Mouse (Mus musculus) lung, embryonic 14.5 days (tissue): ENCODE data around the gene Smyd3. TPM values are rescaled to one million over a fixed set of nuclear protein-coding genes. Genes with fewer than 3 reads are reported as not detected.

ENCODE experiments used
- ATAC-seq: fragments of 200-750 bp; cut with Nextera tagmentation; 2 replicates; pipeline ENCODE4 v1.8.0; 2017; ENCODE audit warnings: mild to moderate bottlenecking, moderate TSS enrichment, moderate library complexity; ENCODE audit not compliant: insufficient read depth
- DNase-seq: peaks from one replicate; pipeline ENCODE4 v3.0.0-alpha.2; 2015
- H3K27ac ChIP-seq: fragments of 300-500 bp; sonication (generic); 2 replicates; pipeline ENCODE4 v1.5.1; 2014; ENCODE audit warnings: low read depth, mild to moderate bottlenecking, moderate library complexity
- H3K27me3 ChIP-seq: fragments of 300-500 bp; sonication (generic); 2 replicates; pipeline ENCODE4 v1.6.1; 2014; ENCODE audit warnings: low read length, control low read depth; ENCODE audit not compliant: insufficient read depth
- H3K36me3 ChIP-seq: fragments of 300-500 bp; sonication (generic); 2 replicates; pipeline ENCODE4 v1.6.1; 2014; ENCODE audit warnings: control low read depth; ENCODE audit not compliant: insufficient read depth
- H3K4me1 ChIP-seq: fragments of 300-500 bp; sonication (generic); 2 replicates; pipeline ENCODE4 v1.6.1; 2014; ENCODE audit warnings: antibody characterized with exemption, control low read depth; ENCODE audit not compliant: insufficient read depth
- H3K4me2 ChIP-seq: fragments of 300-500 bp; sonication (generic); 2 replicates; pipeline ENCODE4 v1.6.1; 2014; ENCODE audit warnings: mild to moderate bottlenecking
- H3K4me3 ChIP-seq: fragments of 300-500 bp; sonication (generic); 2 replicates; pipeline ENCODE4 v1.5.1; 2014; ENCODE audit warnings: low read depth, low read length
- H3K9ac ChIP-seq: fragments of 300-500 bp; sonication (generic); 2 replicates; pipeline ENCODE4 v1.6.1; 2014
- H3K9me3 ChIP-seq: fragments of 300-500 bp; sonication (generic); 2 replicates; pipeline ENCODE4 v1.6.1; 2016; ENCODE audit warnings: low read depth, low read length, control low read depth
- CTCF ChIP-seq: IDR thresholded peaks from 2 replicates; pipeline ENCODE4 v1.5.1; 2016; ENCODE audit warnings: antibody characterized with exemption, low read depth
- WGBS: fragments of 180-500 bp; shearing (Covaris S2); extraction: QIAGEN DNeasy Blood & Tissue Kit; methylation state at CpG from one replicate; pipeline ENCODE4 v1.1.7; 2014; 5-methylcytosine and 5-hydroxymethylcytosine counted together
- polyA plus RNA-seq: library from polyadenylated mRNA; unstranded; fragments of >200 nt; fragmentation: Nextera tagmentation; extraction: Ambion mirVana; gene quantifications from 2 replicates; pipeline ENCODE4 v1.2.1, GENCODE M21; 2014

The Smyd3 gene
- polyA plus RNA-seq, 1 experiment from 2014 or later, result 20.6 TPM

DNA sequence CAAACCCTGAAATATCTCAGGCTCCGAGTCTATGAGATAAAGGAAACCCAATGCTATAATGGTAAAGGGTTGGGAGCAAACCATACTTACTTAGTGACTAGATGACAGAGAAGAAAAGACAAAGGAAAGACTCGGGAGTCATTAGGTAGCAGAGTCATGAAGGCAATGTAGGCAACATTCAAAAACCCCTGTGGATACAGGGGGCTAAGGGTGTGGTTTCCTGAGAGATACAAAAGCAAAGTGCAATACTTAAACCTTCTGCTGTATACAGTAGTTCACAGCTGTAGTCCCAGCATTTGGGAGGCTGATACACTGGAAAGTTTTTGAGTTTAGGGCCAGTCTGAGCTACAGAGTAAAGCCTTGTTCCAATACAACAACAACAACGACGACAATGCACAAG lies 244.9 kb downstream of the Smyd3 start:
- 92% methylated on average over 4 of the region's 4 CpGs for WGBS
- no peak for DNase-seq

DNA sequence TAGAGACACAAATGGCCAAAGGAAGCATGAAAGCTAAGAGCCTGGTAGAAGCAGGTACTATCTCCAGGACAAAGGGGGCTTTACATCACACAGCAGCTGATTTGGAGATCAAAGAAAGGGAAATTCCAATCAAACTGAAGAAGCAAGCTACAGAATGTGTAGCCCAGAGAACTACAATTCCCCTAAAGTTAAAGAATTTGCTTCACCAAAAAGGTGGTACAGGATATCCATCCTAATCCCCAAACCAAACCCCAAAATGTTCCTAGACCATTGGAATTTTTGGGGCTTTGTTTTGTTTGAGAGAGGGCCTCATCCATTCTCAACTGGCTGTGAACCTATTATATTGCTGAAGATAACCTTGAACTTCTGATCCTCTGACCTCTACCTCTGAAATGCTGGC lies 245.5 kb downstream of the Smyd3 start:
- ATAC-seq (no peak), DNase-seq (no peak)
- Histone ChIP-seq H3K9ac (no peak overlapping the region), H3K4me3 (no peak overlapping the region), H3K27ac (no peak overlapping the region), H3K36me3 (no peaks in the 10 kb centered on the region), H3K4me2 (no peak overlapping the region), H3K4me1 (no peaks in the 10 kb centered on the region), H3K9me3 (peaks cover 10% of the 10 kb centered on the region; the same call in 1 of the 2 replicates), H3K27me3 (no peaks in the 10 kb centered on the region)
- TF ChIP-seq CTCF, result no peak

More for the DNA sequence above, 244.9 kb downstream of the Smyd3 start:
- H3K4me2 ChIP-seq, result no peak overlapping the region
- no peak for ATAC-seq
- peaks cover 7% of the 10 kb centered on the region; the same call in 1 of the 2 replicates for H3K9me3 ChIP-seq
- TF ChIP-seq CTCF, result no peak
- H3K4me1 ChIP-seq, result no peaks in the 10 kb centered on the region
- no peaks in the 10 kb centered on the region for H3K36me3 ChIP-seq
- H3K27me3 ChIP-seq, result no peaks in the 10 kb centered on the region
- no peak overlapping the region for H3K4me3 ChIP-seq
- H3K9ac ChIP-seq, result no peak overlapping the region
- H3K27ac ChIP-seq, result no peak overlapping the region

DNA sequence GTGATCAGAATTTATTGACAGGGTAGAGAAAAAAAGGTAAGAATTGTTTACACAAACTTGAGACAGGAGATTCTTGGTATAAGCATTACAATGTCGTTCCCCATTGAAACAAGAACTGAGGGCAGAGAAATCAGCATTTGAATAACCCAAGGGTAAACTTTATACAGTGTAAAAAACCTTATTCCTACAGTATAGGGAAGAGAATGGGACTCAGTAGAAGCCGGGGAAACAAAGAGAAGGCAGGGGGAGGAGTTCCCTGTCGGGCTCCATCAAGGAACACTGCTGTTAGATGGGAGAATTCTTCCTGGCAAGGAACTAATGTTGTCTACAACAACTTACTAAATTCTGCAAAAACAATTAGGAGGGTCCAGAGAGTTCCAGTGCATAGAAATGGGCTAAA lies 250.9 kb downstream of the Smyd3 start:
- Histone ChIP-seq H3K4me2 (no peak overlapping the region), H3K4me3 (no peak overlapping the region), H3K27ac (no peak overlapping the region), H3K4me1 (no peaks in the 10 kb centered on the region), H3K9me3 (peaks cover 11% of the 10 kb centered on the region; the same call in 1 of the 2 replicates), H3K36me3 (no peaks in the 10 kb centered on the region), H3K27me3 (no peaks in the 10 kb centered on the region), H3K9ac (no peak overlapping the region)
- ATAC-seq (no peak), DNase-seq (no peak)
- TF ChIP-seq CTCF, result no peak
- 77% methylated on average over 3 of the region's 3 CpGs for WGBS

DNA sequence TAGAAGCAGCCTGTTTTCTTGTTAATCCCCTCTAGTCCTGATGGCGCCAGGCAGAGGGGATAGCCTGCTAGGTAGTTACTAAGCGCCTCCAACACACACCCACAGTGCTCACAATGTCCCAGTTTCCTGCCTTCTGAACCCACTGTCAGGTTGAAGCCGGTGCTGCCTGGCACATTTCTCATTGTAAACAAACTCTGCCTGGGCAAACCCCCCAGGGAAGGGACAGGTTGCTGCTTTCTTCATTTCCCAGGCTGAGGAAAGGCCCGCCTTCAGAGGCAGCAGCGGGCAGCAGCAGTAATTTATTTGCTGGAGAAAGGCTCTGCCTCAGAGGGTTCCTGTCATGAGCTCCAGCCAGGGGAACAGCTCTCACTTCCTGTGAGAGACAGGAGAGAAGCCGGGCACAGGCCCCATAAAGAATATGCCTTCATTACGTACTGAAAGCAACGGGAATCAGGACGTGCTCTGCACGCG lies 256.3 kb downstream of the Smyd3 start:
- H3K27ac ChIP-seq, result no peak overlapping the region
- ATAC-seq, result no peak
- WGBS, result 46% methylated on average over 11 of the region's 11 CpGs

DNA sequence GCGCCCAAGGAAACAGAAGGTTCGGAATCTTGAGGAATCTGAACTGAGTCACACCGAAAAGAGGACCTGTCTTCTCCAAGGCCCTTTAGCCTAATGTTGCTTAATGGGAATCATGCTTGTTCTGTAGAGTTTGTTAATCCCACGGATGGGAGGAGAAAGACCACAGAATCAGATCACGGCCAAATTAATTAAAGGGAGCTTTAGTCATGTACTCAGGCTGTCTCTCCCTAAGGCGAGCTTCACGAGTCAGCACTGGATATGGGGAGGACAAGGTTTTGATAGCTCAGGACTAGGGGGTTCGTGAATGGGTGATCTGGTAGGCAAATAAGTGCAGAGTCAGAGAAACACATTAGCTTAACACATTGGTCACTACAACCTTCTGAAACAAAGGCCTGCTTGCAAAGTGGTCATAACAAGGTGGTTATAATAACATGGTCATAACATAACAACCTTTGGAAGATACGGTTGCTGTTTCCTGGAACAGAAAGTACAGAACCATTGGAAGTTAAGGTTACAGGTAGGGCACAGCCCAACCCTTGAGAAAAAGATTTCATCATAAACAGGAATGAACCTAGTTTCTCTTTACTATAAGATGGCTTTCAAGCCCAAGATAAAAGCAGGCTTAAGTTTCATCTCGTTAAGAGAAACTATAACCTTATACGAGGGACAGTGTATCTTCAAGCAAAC lies 261.9 kb downstream of the Smyd3 start:
- no peaks in the 10 kb centered on the region for H3K36me3 ChIP-seq
- no peak overlapping the region for H3K27ac ChIP-seq
- H3K9me3 ChIP-seq, result no peaks in the 10 kb centered on the region; the same call in 1 of the 2 replicates
- H3K4me1 ChIP-seq, result no peaks in the 10 kb centered on the region
- no peak for TF ChIP-seq CTCF
- ATAC-seq, result no peak
- H3K27me3 ChIP-seq, result no peaks in the 10 kb centered on the region
- no peak overlapping the region for H3K4me3 ChIP-seq
- 81% methylated on average over 11 of the region's 11 CpGs for WGBS
- H3K9ac ChIP-seq, result no peak overlapping the region
- DNase-seq, result no peak
- H3K4me2 ChIP-seq, result no peak overlapping the region

More for the DNA sequence above, 256.3 kb downstream of the Smyd3 start:
- H3K36me3 ChIP-seq, result no peaks in the 10 kb centered on the region
- no peaks in the 10 kb centered on the region for H3K27me3 ChIP-seq
- no peaks in the 10 kb centered on the region; the same call in 1 of the 2 replicates for H3K9me3 ChIP-seq
- H3K9ac ChIP-seq, result no peak overlapping the region
- no peaks in the 10 kb centered on the region for H3K4me1 ChIP-seq
- peak; percentile 27 for DNase-seq
- H3K4me3 ChIP-seq, result no peak overlapping the region
- TF ChIP-seq CTCF, result no peak
- H3K4me2 ChIP-seq, result no peak overlapping the region

DNA sequence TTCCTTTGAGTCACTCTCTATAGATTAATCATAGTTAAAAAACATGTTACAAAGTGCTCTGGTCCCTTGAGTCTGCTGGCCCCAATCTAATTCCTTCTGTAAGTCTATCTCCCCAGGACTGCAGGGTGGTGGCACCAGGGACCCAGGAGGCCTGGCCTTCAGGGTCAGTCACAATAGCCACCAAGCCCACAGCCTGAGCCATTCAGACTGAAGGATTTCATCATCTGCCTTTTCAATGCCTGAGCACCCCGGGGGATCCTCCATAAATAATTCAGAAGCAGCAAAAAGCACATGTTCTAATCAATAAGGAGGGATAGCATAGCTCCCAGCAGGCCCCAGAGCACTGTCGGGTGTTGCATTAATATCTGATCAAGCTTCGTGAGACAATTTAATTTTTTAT lies 263.3 kb downstream of the Smyd3 start:
- 70% methylated on average over 3 of the region's 3 CpGs for WGBS
- ATAC-seq, result no peak
- H3K27me3 ChIP-seq, result no peaks in the 10 kb centered on the region

DNA sequence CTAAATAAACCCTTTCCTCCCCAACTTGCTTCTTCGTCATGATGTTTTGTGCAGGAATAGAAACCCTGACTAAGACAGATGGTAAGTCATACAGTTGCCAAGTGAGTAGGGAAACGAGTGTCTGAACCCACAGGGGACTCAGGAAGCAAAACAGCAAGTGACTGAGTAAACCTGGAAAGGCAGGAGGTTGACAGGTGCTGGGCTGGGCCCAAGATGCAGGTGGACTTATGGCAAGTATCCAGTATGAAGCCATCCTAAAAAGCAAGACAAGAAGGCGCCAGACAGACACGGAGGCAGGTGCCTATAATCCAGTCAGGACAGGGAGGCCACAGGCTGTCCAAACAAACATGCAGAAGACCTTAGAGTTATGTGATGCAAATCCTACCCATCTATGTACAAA lies 265.2 kb downstream of the Smyd3 start:
- Histone ChIP-seq H3K9ac (no peak overlapping the region), H3K4me2 (no peak overlapping the region), H3K36me3 (no peaks in the 10 kb centered on the region), H3K27me3 (no peaks in the 10 kb centered on the region), H3K9me3 (no peaks in the 10 kb centered on the region), H3K4me1 (no peaks in the 10 kb centered on the region), H3K4me3 (no peak overlapping the region), H3K27ac (no peak overlapping the region)
- no peak for ATAC-seq
- TF ChIP-seq CTCF, result no peak
- no peak for DNase-seq
- 62% methylated on average over 4 of the region's 4 CpGs for WGBS

More for the DNA sequence above, 263.3 kb downstream of the Smyd3 start:
- Histone ChIP-seq H3K36me3 (no peaks in the 10 kb centered on the region), H3K9me3 (no peaks in the 10 kb centered on the region), H3K4me2 (no peak overlapping the region), H3K4me1 (no peaks in the 10 kb centered on the region), H3K9ac (no peak overlapping the region), H3K27ac (no peak overlapping the region), H3K4me3 (no peak overlapping the region)
- DNase-seq, result no peak
- no peak for TF ChIP-seq CTCF
